Mouse (Mus musculus): ENCODE data around the gene Hif1an.

- TF ChIP-seq POLR2A (IDR thresholded peaks at IDR 0.05; ENCODE audit: extremely low read depth, insufficient read depth, low read length) (no peak), CTCF (IDR thresholded peaks at IDR 0.05; ENCODE audit: low read depth, low read length) (no peak)
Measured at GRCm38 (mm10) chr19:44552731-44553130, 9.9 kb upstream of the Hif1an start, which contains the start of gene Gm20538.
